Mouse (Mus musculus) ovary, postnatal 10 days (tissue): ENCODE data around the gene Wnt3.

Experiments used
- DNase-seq: peaks from one replicate; pipeline ENCODE4 v3.0.0; 2022; ENCODE audit warnings: low spot score

Gene Wnt3

DNA sequence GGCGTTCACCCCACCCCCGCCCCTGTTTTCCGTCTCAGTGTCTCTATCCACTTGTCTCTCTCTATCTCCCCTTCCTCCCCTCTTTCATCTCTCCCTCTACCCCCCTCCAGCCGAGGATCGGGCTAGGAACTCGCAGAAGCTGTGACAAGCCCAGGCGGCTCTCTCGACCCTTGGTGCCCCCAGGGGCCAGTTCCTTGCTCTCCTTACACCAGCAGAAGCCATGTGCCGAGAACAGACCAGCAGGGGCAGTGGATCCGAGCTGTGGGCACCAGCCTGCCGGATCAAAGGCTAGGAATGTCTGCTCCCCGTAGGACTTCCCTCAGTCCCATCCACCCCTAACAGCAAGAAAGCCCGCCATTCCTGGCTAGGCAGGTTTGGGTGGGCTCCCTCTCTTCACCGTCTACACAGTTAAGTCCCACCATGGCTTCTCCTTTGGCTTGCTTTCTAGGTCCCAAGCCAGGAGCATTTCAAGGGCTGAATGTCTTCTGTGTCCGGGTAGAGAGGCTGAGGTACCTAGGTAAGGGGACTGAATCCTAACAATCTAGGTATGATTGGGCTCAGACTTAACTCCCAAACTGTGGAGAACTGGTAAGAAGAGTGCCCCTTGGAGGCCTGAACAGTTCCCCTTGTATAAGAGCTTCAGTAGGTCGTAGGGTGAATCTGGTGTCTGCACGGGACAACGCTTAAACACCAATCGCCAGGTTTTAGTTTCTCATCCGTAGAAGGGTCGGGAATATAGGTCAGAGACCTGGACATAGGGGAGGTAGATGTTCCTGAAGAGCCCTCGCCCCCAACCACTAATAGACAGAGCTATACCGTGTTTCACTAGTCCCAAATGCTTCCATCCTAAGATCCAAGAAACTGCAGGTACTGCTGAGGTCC lies 1.2 kb upstream of the Wnt3 start:
- DNase-seq = no peak

DNA sequence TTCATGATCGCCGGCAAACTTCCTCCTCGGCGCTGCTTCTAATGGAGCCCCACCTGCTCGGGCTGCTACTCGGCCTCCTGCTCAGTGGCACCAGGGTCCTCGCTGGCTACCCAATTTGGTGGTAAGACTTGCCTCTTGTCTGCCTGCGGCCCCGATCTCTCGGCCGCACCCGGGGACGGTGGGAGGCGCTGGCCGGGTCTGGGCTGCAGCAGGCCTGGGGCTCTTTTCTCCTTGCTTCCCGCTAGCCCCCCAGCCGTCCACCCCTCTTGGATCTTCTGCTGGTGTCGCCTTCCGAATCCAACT lies 229 bp downstream of the Wnt3 start:
- no peak for DNase-seq

DNA sequence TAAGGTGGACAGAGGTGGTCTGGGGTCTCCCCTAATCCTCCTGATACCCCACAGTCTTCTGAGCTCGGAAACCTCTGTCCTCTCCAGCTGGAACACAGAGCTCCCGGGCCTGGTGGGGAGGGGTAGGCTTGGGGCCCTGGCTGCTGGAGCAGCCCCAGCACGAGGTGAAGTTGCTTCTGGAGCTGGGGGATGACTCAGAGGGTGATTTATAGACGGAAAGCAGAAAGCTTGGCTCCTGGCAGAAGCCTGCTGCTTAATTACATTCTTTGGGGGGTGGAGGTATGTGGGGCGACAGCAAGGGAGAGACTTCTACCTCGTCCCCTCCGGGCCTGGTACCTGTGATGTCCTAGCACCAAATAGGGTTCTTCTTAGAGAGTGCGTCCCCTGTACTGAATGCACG lies 6.2 kb downstream of the Wnt3 start:
- no peak for DNase-seq

DNA sequence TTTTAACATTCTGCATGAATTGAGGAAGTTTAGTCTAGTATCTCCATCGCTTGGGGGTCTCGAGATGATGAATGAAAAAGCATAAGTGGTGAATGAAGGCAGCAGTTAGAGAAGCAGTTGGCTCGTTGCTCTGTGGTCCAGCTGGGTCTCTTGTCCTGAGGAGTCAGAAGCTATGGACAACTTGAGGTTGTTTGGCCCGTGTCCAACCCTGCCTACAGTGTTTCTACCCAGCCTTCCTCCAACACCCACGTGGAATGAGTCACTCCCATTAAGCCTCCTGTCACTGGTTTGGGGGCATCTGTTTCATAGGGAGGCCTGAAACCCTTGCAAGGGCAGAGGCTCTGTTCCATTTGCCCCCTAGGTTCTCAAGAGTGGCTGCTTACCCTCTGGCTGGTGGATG lies 16.0 kb downstream of the Wnt3 start:
- DNase-seq = no peak

DNA sequence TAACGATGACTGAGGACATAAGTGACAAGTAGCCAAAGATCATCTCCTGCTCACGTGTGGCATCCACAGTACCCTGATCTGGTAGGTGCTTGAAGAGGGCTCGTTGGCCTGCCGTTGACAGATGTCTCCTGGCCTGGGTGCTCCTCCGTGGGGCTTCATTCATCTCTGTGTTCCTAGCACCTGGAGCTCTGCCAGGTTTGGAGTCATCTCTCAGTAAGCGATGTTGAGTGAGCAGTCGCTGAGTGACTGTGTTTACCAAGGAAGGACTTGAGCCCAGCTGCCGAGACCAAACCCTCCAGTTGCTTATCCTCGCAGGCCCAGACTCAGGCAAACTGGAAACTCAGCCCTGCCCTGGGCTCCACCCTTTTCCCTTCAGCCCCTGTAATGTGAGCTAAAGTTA lies 27.2 kb downstream of the Wnt3 start:
- DNase-seq = no peak

DNA sequence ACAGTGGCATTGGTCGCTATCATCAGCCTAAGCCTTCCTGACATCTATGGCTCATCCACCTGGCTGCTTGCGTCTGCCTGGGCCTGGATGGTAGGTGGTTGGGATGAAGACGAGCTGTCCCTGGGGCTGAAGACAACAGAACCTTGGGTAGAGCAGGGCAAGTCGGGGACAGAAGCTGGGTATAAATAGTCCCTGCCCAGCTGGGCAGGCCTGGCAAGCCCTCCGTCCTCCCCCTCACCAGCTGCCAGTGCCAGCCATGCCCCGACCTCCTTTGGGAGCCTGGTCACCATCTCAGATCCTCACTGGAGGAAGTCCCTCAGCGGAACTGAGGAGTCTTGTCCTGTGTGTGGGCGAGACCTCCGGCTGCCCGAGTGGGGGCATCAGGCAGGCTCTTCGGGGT lies 30.2 kb downstream of the Wnt3 start:
- no peak for DNase-seq

DNA sequence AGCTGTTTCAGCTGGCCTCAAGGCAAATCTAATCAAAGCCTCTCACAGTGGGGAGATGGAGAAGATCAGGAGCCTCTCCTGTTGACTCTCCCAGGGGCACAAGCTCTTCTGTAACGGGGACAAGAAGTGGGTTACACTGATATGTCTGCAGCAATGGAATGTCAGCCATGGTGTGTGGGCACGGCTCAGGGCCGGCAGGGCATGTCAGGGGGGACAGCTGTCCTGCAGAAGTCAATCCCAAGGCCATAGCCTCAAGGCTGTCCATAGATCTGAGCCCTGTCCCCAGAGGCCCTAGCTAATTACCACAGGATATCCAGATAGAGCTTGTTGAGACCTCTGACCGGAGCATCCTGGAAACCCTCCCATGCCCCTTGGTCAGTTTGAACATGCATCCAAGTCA lies 30.9 kb downstream of the Wnt3 start:
- no peak for DNase-seq

DNA sequence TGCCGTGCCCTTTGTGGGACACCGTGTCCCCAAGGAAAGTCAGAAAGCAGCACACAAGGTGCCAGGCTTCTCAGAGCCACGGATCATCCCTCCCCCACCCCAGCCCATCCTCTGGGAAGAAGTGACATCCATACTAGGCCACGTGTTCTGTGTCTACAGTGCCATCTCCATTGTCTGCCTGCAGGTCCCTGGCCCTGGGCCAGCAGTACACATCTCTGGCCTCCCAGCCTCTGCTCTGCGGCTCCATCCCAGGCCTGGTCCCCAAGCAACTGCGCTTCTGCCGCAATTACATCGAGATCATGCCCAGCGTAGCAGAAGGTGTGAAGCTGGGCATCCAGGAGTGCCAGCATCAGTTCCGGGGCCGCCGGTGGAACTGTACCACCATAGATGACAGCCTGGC lies 34.0 kb downstream of the Wnt3 start:
- no peak for DNase-seq

DNA sequence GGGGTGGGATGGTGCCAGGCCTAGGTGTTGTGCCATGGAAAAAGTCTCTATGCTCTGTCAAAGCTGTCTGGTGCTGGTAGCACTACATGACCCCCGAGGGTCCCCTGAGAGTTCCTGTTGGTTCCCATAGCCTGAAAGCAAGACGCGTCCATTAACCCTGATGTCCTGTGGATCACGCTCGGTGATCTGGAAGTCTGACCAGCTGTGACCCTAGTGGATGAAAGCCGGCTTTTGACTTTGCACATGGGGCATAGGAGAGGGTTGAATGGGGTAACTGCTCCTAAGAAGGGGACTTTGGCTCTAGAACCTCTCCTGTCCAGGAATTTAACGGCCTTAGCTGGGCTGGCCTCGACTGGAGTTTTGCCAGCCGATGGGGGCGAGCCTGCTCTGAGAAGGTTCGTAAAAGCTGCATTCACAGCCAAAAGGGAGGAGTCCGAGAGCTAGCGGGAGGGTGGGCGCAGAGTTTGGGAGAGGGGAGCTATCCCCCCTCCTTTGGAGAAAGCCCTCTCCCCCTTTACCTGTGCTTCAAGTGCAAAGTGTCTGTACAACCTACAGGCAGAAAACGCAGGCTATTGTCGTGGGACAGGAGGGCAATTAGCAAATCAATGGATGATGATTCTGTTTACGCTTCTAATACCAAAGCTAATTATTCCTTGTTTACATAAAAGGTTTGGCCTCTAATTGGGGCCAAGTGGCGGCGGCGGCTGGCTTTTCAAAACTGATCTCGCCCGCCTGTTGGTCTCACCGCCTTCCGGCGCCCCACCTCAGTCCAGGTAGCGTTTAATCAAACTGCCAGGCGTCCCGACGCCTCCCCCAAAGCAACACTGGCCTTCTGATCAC lies 35.0 kb downstream of the Wnt3 start:
- DNase-seq = no peak

DNA sequence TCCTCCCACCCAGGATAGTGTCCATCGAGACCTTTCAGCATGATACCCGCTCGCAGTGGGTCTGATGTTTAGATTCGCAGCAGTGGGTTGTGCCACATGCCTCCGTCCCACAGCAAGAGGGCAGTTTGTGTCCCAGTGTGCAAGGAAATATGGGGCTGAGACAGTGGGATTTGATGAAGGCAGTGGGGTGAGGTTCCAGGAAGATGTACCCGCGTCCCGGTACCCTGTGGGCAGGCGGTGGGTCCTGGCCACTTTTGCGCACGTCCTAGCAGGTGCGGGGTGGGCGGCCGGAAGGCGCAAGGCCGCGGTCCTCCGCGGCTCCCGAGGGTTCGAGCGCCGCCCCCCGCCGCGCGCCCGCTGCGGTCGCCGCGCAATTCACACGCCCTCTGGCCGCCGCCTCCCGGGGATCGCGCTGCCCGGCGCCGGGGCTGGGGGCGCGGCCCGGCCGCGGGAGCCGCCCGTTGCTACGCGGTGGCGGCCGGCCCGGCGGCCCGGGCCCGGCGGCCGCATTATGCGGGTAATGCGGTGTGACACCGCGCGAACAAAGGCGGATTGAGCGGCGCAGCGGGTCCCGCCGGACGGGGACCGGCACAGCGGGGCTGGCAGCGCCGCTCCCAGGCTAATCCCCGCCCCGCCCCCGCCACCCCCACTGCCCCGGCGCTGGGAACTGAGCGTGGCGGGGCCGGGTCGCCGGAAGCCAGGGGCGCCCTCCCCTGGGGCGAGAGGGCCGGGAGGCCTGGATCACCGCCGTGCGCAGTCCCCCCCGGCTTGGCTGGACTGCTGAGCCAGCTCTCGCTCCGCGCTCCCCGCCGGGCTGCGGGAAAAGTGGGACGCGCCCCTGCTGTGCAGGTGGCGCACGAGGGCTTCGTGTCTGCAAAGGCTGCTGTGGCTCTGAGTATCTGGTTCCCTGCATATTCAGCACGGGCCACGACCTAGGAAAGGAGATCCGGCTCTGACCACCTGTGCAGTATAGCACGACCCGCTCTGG lies 36.0 kb downstream of the Wnt3 start:
- no peak for DNase-seq

DNA sequence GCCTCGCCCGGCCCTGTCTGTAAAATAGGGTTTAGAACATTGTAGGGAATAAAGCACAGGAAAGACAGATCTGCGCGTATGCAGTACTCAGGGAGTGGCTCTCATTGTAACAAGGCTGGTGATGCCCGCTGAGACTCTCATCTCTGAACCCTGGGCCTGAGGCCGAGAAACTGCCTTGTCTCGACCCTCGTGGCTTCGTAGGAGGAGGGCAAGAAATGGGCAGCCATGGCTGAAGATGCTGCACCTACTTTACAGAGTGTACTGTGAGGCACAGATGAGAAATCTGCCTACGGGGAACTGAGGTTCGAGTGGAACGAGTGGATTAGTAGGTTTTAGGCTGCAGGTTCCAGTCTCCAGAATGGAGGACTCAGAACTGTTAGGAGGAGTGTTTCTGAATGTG lies 36.7 kb downstream of the Wnt3 start:
- DNase-seq = no peak

DNA sequence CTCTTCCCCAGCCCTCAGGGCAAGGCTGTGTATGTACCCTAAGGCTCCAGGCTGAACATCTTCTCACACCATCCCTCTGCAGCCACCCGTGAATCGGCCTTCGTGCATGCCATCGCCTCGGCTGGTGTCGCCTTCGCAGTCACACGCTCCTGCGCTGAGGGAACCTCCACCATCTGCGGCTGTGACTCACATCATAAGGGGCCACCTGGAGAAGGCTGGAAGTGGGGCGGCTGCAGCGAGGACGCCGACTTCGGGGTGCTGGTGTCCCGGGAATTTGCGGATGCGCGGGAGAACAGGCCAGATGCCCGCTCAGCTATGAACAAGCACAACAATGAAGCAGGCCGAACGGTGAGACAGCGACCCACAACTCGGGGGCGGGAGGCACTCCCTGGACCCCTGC lies 37.3 kb downstream of the Wnt3 start:
- DNase-seq = no peak

DNA sequence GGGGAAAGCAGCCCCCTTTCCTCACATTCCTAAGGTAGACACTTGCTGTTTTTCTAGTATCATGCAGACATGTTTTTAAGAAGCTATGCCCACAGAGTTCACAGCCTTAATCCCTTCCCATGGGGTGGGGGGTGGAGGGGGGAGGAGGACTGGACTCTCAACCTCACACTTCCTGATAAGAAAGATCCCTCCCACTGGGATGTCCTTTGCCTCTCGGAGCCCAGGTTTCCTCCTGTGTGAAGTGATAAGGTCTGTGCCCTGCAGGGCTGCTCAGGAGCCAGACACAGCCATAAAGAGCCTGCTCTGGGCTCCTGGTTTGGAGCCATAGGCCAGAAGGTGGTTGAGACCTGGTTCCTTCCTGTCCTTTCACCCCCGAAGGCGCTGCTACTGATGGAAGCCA lies 40.9 kb downstream of the Wnt3 start:
- DNase-seq = no peak

DNA sequence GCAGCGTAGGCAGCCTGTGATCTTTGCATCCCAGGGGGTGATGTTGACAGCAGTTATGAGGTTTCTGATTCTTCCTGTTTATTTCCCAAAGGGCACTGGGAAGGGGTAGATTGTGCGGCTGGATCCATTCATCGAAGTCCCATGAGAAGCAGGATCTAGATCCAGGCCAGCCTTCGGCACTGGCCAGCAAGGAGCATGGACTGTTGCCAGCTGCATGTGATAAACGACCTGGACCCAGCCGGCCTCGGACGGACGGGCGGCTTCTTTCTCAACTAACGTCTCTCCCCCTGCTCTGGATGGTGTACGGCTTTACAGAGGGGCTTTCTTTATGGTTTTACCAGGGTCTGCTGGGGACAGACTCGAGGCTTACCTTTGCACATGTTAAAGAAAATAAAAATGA lies 42.0 kb downstream of the Wnt3 start:
- DNase-seq = no peak

DNA sequence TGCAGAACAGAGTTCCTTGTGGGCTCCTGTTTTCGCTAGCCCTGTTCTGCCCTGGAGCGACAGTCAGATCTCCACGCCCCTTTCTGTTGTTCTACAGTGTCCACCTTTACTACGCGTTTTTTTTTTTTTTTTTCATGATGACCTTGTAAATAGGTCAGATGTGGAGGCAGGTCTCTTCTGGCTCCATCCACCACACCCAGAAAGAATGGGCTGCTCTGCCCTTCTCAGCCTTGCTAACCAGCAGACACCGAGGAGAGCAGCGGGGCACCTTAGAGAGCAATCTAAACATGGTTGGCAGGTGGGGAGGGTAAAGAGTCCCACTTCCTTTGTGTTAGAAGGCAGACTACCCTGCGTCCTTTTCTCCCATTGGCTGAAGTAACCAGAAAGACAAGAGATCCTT lies 42.8 kb downstream of the Wnt3 start:
- no peak for DNase-seq

DNA sequence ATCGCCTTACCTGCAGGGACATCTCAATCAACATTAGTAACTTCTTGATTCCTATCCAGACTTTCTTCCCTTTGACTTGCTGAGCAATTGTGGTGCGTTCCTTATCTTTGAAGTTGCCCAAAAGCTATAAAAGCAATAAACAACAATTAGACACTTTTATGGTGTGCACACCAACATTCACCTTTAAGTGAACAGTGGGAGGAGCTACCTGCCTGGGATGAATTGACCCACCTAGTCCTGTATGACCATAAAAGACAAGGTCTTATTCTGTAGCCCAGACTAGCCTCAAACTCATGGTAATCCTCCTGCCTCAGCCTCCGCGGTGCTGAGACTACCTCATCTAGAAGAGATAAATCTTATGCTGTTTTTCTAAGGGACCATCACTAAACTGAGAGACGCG lies 53.3 kb downstream of the Wnt3 start:
- no peak for DNase-seq

DNA sequence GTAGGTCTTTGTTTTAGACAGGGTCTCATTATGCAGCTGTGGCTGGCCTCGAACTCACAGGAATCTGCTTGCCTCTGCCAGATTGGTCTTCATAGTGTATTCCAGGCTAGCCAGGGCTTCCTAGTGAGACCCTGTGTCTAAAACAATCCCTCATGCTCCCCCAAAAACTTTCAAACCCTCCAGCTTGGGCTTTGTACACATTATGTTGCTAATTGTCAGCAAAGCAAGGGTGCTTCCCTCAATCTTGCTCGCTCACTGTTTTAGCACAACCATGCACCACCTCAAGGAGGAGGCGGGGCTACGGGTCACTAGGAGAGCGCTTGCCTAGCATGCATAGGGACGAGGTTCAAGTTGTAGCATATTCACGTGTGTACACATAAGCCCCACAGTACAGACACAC lies 54.9 kb downstream of the Wnt3 start:
- no peak for DNase-seq

DNA sequence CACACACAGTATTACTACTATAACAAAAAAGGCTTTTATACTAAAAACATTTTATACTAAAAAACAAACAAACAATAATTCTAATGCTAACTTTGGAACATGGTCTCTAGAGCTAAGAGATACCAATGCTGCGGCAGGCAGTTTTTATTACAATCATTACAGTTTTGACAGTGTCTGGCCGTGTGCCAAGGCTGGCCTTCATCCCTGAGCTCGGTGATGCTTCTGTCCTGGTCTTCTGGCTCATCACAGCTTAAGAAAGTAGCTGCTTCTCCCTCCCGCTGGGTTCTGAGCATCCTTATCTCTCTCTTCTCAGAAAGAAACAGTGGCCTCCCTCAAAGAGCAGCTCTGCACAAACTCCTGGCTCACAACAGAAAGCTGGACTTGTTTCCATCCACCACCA lies 56.0 kb downstream of the Wnt3 start:
- DNase-seq = no peak

DNA sequence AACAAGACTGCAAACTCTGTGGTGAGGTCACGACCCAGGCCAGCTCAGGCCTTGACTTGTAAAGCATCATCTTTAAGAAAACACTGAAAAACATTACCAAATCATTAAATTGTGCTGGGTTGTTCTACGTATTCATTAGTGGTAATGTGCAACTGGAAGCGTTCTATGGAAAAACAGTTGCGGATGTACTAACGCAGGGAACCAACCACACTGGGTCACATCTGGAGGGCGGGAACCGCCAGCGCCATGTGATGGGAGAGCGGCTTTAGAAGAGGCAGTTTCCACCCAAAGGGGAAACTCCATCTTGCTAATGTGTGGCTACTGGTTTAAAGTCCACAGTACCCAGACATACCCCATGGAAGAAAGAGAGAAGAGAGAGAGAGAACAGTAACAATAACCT lies 56.5 kb downstream of the Wnt3 start:
- no peak for DNase-seq

DNA sequence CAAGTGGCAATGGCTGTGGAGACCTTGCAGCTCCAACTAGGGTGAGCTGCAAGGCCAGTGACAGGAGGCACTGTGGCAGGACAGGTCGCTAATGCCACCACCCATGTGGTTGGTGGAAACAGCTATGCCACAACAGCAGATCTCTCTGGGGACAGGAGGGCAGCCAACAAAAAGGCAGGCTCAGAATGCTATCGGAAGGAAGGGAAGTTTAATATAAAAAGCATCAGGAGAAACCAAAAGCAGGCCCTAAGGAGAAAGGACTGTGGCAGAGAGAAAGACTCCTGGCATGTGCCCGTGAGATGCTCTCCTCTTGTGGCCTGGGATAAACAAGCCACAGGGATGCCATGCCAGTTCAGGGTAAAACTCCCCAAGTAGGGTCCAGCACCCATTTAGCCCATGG lies 57.8 kb downstream of the Wnt3 start:
- DNase-seq = no peak

DNA sequence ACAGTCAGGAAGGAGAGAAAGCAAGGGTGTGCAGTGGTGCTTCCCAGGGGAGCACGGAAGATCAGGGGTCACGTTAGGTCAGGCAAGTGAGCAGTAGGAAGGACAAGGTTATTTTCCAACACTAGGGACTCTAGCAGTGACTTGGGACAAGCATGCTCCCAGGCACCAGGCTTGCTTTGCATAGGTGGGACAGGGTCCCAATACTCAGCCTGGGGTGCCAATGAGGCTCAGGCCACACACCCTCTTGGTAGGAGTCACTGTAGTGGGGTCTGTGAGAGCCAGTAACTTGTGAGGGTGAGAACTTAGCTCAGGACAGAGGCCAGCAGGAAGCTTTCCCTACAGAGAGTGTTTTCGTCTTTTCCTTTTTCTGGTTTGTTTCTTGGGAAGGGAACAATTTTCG lies 58.4 kb downstream of the Wnt3 start:
- DNase-seq = no peak

DNA sequence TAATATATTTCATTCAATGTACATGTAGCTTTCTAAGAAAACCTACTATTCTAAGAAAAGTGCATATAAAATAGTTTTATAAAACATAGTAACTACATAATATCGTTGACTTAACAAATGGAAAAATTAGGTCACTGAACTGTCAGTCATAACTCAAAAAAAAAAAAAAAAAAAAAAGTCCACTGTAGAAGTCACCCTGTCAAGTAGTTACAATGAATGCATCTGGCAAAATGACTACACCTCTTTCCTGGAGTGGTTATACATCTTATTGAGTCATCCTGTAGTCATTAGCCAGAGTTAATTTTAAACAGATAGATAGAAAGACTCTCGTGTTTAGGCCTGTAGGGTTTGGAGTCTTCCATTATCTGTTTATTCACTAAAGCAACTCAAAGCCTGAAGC lies 65.0 kb downstream of the Wnt3 start:
- DNase-seq = no peak

DNA sequence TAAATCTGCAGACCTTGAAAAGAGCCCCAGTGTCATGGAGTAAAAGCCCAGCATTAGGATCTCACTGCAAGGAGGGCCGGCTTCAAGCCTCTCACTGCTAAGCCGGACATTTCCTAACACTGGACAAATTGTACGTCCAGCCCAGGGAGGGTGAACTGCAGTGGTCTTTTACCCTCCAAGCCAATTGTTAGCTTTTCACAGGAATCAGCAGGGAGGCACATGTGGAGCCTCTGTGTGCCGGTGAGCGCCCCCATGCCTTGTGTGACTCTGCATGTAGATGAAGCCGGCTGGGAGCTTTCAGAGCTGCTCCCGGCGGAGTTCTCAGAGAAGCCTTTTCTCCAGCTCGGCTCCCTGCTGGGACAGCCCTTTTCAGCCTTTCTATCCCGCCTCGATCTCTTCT lies 66.9 kb downstream of the Wnt3 start:
- DNase-seq = no peak
